Mouse (Mus musculus) hindbrain, postnatal 0 days (tissue): ENCODE measurements around the gene Scn5a. TPM values are rescaled to one million over a fixed set of nuclear protein-coding genes. Genes with fewer than 3 reads are reported as not detected.

ENCODE experiments used
- ATAC-seq: fragments of 200-750 bp; cut with Nextera tagmentation; 2 replicates; pipeline ENCODE4 v1.8.0; 2017; ENCODE audit warnings: mild to moderate bottlenecking, moderate TSS enrichment, moderate library complexity
- DNase-seq: peaks from one replicate; pipeline ENCODE4 v3.0.0-alpha.2; 2015; ENCODE audit warnings: low spot score
- H3K27ac ChIP-seq: fragments of 300-500 bp; sonication (generic); 2 replicates; pipeline ENCODE4 v1.5.1; 2014; ENCODE audit warnings: mild to moderate bottlenecking
- H3K27me3 ChIP-seq: fragments of 300-500 bp; sonication (generic); 2 replicates; pipeline ENCODE4 v1.6.1; 2014; ENCODE audit warnings: low read length, mixed read lengths; ENCODE audit not compliant: insufficient read depth
- H3K36me3 ChIP-seq: fragments of 300-500 bp; sonication (generic); 2 replicates; pipeline ENCODE4 v1.6.1; 2014; ENCODE audit warnings: low read length, mixed read lengths; ENCODE audit not compliant: insufficient read depth
- H3K4me1 ChIP-seq: fragments of 300-500 bp; sonication (generic); 2 replicates; pipeline ENCODE4 v1.6.1; 2014; ENCODE audit warnings: antibody characterized with exemption, low read length, mixed read lengths; ENCODE audit not compliant: insufficient read depth
- H3K4me2 ChIP-seq: fragments of 300-500 bp; sonication (generic); 2 replicates; pipeline ENCODE4 v1.6.1; 2014; ENCODE audit warnings: low read depth, mild to moderate bottlenecking, low read length, moderate library complexity, mixed read lengths
- H3K4me3 ChIP-seq: fragments of 300-500 bp; sonication (generic); 2 replicates; pipeline ENCODE4 v1.5.1; 2014; ENCODE audit warnings: low read length
- H3K9ac ChIP-seq: fragments of 300-500 bp; sonication (generic); replicated peaks from 2 replicates; pipeline ENCODE4 v1.6.1; 2014; ENCODE audit warnings: mild to moderate bottlenecking, low read length, moderate library complexity, mixed read lengths
- H3K9me3 ChIP-seq: fragments of 300-500 bp; sonication (generic); 2 replicates; pipeline ENCODE4 v1.6.1; 2016; ENCODE audit warnings: low read length, mixed read lengths
- CTCF ChIP-seq: IDR thresholded peaks from 2 replicates; pipeline ENCODE4 v1.5.1; 2016; ENCODE audit warnings: antibody characterized with exemption, control low read depth, low read depth
- WGBS: fragments of 180-500 bp; shearing (Covaris S2); extraction: QIAGEN DNeasy Blood & Tissue Kit; methylation state at CpG from one replicate; pipeline ENCODE4 v1.1.7; 2014; 5-methylcytosine and 5-hydroxymethylcytosine counted together
- polyA plus RNA-seq: library from polyadenylated mRNA; unstranded; fragments of >200 nt; fragmentation: Nextera tagmentation; extraction: Ambion mirVana; gene quantifications from 2 replicates; pipeline ENCODE4 v1.2.1, GENCODE M21; 2015
- total RNA-seq: library from RNA; depleted of rRNA; stranded (reverse); fragments of >200 nt; gene quantifications from 2 replicates; pipeline ENCODE4 v1.2.3, GENCODE M21; 2014; rRNA removed

Gene Scn5a
- total RNA-seq = 0.68 and 1.5 TPM in 2 replicates
- 0.24 TPM in 2 replicates for polyA plus RNA-seq

DNA sequence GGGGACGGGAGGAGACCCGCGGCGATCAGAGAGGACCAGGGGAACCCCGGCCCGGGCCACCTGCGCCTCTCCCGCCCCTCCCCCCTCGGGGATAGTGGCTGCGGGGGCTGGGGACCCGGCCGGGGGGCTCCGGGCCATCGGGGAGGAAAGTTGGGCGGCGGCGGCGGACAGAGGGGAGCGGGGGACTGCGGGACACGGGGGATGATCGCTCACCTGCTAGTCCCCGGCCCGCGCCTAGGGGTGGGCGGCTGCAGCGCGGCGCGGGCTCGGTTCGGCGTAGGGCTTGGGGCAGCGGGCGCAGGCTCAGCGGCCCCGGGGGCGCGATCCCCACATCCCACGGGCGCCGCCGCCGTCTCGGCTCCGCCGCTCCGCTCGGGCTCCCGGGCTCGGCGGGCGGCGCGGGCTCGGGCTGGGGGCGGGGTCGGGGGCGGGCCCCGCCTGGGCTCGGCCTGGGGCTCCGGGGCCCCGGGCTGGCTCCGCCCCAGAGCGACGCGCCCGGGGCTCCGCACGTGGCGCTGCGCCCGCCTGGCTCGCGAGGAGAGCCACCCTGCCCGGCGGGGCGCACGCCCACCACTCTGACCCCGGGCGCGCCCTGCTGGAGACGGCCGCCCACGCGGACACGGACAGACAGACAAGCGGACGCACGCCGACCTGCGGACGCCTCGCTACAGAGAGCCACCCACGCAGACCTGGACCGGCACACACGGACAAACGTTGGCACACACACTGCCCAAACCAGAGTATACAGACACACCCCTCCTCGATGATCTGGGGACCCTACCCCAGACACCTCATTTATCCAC lies at the start of gene Scn5a:
TSS of gene Scn5a (minus strand) at position 381 of the 803 bp plus-strand sequence.
- no peak for TF ChIP-seq CTCF
- no peak for DNase-seq
- H3K36me3 ChIP-seq = no peaks in the 10 kb centered on the region
- no peaks in the 10 kb centered on the region for H3K4me1 ChIP-seq
- no peaks in the 10 kb centered on the region for H3K9me3 ChIP-seq
- H3K9ac ChIP-seq = peak within 1 kb of the TSS; percentile 45
- peak; percentile 39 for ATAC-seq
- peak within 1 kb of the TSS; percentile 42 for H3K4me3 ChIP-seq
- H3K4me2 ChIP-seq = peak within 1 kb of the TSS; percentile 76
- H3K27ac ChIP-seq = no peak within 1 kb of the TSS
- peaks cover 61% of the 10 kb centered on the region for H3K27me3 ChIP-seq
- WGBS = 2% methylated on average over 45 of the region's 99 CpGs

DNA sequence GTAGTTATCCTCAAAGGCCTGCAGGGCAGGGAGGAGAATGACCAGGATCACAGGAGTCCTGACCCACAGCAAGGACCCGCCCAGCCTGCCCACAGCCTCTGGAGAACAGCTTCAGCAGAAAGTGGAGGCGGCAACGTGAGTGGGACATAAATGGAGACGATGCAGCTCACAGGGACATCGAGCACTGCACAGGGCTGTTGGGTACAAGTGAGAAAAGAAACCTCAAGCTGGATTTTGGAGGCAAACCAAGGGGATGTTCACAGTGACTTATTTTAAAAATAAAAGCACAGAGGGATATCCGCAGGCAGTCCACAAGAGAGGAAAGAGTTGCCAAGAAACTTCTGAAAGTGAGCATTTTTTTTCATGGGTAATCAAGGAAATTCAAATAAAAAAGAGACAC lies 48.4 kb upstream of the Scn5a start:
- ATAC-seq = no peak
- Histone ChIP-seq H3K9ac (no peak overlapping the region), H3K27me3 (no peaks in the 10 kb centered on the region), H3K36me3 (no peaks in the 10 kb centered on the region), H3K4me1 (no peaks in the 10 kb centered on the region), H3K4me3 (no peak overlapping the region), H3K4me2 (no peak overlapping the region), H3K27ac (no peak overlapping the region), H3K9me3 (no peaks in the 10 kb centered on the region; the same call in 1 of the 2 replicates)
- no peak for DNase-seq
- TF ChIP-seq CTCF = no peak
- WGBS = 73% methylated on average over 6 of the region's 6 CpGs

DNA sequence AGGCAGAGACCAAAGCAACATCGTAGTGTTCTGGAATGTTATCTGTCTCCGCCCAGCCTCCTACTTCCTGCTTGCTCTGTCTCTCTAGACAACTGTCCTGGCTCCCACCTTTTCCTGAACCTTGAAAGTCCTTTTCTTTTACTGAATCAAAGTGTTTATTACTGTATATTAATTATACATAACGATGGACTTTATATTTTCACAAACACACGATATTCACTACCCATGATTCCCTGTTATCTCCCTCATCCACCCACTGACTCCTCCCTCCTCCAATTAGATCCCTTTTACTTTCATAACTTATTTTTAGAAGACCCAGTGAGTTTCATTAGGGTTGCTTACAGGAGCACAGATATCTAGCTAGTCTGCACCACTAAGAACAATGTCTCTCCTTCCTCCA lies 45.3 kb upstream of the Scn5a start:
- 92% methylated on average over 4 of the region's 4 CpGs for WGBS
- Histone ChIP-seq H3K27me3 (no peaks in the 10 kb centered on the region), H3K4me1 (no peaks in the 10 kb centered on the region), H3K4me3 (no peak overlapping the region), H3K36me3 (no peaks in the 10 kb centered on the region), H3K9me3 (no peaks in the 10 kb centered on the region; the same call in 1 of the 2 replicates), H3K9ac (no peak overlapping the region), H3K4me2 (no peak overlapping the region), H3K27ac (no peak overlapping the region)
- no peak for ATAC-seq
- DNase-seq = no peak
- no peak for TF ChIP-seq CTCF

DNA sequence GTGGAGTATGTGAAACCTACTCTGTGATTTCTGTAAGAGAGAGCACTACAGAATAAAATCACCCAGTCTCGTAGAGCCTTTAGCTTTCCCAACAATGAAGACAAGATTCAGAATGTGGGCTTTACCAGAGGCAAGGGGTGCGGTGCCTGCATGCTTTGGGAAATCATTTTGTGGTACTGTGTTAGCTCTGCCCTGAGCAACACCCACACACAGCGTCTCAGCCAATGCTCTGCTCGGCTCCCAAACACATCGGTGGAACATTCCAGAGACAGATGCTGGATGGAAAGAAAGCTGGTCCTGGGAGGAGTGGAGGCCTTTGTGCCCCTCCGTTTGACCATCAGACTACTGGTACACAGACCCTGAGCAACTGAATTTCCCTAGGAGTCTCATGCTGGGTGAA lies 36.0 kb upstream of the Scn5a start:
- Histone ChIP-seq H3K27me3 (no peaks in the 10 kb centered on the region), H3K4me1 (no peaks in the 10 kb centered on the region), H3K36me3 (no peaks in the 10 kb centered on the region), H3K9me3 (no peaks in the 10 kb centered on the region), H3K4me2 (no peak overlapping the region), H3K27ac (no peak overlapping the region), H3K9ac (no peak overlapping the region), H3K4me3 (no peak overlapping the region)
- 82% methylated on average over 6 of the region's 6 CpGs for WGBS
- DNase-seq = no peak
- no peak for ATAC-seq
- TF ChIP-seq CTCF = no peak

DNA sequence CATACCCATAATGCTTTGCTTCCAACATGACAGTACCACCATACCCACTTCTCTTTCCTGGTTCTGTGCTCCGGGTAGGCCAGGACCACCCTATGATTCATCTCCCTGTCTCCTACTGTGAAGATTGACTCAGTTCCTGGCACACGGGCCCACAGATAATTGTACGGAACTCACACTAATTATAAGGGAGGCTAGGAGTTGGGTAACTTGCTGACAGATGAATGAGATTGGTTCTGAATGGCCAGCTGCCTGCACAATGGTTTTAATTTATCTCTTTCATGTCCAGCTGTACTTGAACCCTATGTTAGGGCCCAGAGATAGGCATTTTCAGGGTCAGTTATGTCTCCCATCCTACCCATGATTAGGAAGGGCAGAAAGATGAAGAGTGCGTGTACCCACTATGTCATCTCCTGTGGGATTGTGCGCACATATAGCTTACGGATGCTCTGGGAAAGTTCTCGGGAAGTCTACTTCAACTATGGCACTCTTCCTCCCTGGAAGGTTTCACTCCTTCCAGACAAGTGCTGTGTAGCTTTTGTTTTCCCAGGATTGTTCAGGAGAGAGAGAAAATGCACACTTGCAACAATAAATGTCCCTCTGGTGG lies 31.8 kb upstream of the Scn5a start:
- no peak overlapping the region for H3K9ac ChIP-seq
- DNase-seq (no peak), ATAC-seq (no peak)
- H3K4me1 ChIP-seq = no peaks in the 10 kb centered on the region
- H3K4me3 ChIP-seq = no peak overlapping the region
- WGBS = 83% methylated on average over 7 of the region's 7 CpGs
- H3K4me2 ChIP-seq = no peak overlapping the region
- no peaks in the 10 kb centered on the region for H3K36me3 ChIP-seq
- no peaks in the 10 kb centered on the region for H3K27me3 ChIP-seq
- TF ChIP-seq CTCF = no peak
- H3K9me3 ChIP-seq = no peaks in the 10 kb centered on the region
- H3K27ac ChIP-seq = no peak overlapping the region

DNA sequence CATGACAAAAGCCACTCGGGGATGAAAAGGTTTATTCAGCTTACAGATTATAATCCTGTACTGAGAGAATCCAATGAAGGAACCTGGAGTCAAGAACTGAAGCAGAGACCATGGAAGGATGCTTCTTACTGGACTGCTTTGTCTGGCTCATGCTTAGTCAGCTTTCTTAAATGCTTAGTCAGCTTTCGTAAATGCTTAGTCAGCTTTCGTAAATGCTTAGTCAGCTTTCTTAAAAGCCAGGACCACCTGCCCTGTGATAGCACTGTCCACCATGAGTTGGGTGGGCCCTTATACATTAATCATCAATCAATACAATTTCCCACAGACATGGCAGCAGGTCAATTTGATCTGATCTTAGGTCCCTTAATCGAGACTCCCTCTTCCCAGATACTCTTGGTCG lies 28.1 kb upstream of the Scn5a start:
- no peaks in the 10 kb centered on the region for H3K4me1 ChIP-seq
- no peaks in the 10 kb centered on the region for H3K27me3 ChIP-seq
- H3K9me3 ChIP-seq = no peaks in the 10 kb centered on the region
- no peak for TF ChIP-seq CTCF
- no peak for ATAC-seq
- DNase-seq = no peak
- H3K36me3 ChIP-seq = no peaks in the 10 kb centered on the region
- H3K27ac ChIP-seq = no peak overlapping the region
- no peak overlapping the region for H3K4me3 ChIP-seq
- H3K4me2 ChIP-seq = no peak overlapping the region
- no peak overlapping the region for H3K9ac ChIP-seq
- 93% methylated on average over 5 of the region's 5 CpGs for WGBS

DNA sequence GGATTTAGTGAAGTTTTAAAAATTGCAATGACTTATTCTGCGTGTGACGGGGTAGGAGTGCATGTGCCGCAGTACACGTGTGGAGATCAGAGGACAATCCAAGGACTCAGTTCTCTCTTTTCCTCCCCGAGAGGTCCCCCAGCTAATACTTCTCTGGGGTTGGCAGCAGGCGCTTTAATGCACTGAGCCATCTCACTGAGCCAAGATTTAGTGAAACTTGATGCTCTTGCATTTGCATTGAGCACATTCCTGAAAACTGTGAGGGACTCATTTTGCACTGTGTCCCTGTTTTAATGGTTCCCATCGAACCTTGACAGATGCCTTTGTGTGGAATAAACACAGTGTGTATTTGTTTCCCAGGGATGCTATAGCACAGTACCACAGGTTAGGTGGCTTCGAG lies 25.8 kb upstream of the Scn5a start:
- no peaks in the 10 kb centered on the region for H3K27me3 ChIP-seq
- H3K36me3 ChIP-seq = no peaks in the 10 kb centered on the region
- ATAC-seq (no peak), DNase-seq (no peak)
- H3K4me3 ChIP-seq = no peak overlapping the region
- TF ChIP-seq CTCF = no peak
- no peak overlapping the region for H3K27ac ChIP-seq
- H3K4me2 ChIP-seq = no peak overlapping the region
- no peaks in the 10 kb centered on the region for H3K9me3 ChIP-seq
- no peaks in the 10 kb centered on the region for H3K4me1 ChIP-seq
- no peak overlapping the region for H3K9ac ChIP-seq
- WGBS = 75% methylated on average over 8 of the region's 8 CpGs
